Mouse (Mus musculus): Measurements from ENCODE around the gene 2810004N23Rik.

Gene 2810004N23Rik

DNA sequence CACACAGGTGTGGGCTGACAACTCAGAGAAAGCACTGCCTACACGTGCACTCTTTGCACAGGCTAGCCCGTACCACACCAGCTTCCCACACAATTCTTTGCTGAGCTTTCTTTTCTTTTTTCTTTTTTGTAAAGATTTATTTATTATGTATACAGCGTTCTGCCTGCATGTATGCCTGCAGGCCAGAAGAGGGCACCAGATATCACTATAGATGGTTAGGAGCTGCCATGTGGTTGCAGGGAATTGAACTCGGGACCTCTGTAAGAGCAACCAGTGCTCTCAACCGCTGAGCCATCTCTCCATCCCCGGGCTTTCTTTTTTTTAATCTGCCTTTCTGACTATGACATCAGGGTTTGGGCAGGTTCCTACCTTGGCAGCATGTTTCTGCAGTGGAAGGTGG is 39.4 kb downstream of the 2810004N23Rik start:
- no peak for DNase-seq (ENCODE audit: low spot score in 2 of 2)

DNA sequence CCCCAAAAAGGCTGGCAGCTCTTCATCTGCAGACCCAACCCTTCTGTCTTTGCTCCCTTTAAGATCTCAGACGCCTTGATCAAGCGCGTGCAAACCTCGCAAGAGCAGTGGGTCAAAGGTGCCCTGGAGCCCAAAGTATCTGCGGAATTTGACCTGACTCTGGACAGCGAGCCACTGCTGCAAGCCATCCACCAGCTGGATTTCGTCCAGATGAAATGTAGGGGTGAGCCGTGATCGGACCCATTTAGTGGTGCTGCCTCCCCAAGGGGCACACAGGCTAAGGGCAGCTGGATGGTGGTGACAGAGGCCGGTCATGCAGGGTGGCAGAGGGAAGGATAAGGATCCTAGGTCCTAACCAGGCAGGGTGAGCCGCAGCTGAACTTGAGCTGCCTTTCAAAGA is 42.8 kb downstream of the 2810004N23Rik start:
- DNase-seq (ENCODE audit: low spot score in 2 of 2): no peak

DNA sequence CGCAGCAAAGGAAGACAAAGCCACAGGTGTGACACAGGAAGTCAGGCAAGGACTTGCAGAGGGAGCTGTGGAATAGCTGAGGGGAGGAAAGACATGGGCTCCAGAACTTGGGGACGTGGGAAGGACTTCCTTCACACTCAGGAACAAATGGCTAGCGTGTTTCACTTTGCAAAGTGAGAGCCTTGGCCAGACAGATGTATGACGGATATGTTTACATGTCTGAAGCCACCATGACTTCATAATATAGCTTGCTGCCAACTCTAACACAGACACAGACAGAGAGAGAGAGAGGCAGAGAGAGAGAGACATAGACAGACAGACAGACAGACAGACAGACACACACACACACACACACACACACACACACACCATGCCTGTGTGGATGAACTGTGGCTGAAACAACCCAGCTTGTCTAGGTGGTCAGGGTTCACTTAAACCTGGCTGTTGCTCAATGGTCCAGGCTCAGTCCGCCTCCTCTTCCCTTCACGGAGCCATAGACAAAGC is 43.3 kb downstream of the 2810004N23Rik start:
- DNase-seq (ENCODE audit: low spot score in 2 of 2): no peak

DNA sequence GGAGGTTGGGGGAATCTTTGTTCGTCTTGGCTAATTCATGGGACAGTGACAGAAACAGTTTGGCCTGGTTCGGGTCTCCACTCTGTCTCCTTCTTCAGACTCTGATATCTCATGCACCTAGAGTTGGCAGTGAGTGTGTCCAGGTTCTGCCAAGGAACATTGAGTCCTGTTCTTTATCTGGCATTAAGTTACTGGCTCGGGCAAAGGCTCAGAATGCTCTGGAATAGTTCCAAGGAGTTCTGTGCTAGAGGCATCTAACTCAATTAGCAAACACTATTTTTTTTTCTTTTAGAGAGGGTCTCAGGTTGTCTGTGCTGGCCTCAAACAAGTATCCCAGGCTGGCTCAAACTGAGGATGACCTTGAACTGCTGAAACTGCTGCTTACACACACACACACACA is 45.6 kb downstream of the 2810004N23Rik start:
- DNase-seq (ENCODE audit: low spot score in 2 of 2): no peak

DNA sequence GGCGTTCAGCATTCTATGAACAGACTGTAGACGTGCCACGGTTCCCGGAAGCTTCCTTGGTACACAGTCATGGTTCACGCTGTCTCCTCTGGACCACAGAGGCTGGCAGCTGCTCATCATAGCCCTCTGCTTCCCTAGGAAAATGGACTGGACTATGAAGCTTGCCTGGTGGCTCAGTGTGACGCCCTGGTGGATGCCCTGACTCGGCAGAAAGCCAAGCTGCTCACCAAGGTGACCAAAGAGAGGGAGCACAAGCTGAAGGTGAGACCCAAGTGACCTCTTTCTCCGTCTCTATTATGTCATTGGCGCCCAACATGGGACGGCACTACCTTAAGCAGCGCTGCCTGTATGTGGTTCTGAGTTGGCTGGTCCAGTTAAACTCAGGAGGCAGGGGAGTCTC is 46.1 kb downstream of the 2810004N23Rik start:
- DNase-seq (ENCODE audit: low spot score in 2 of 2): no peak

DNA sequence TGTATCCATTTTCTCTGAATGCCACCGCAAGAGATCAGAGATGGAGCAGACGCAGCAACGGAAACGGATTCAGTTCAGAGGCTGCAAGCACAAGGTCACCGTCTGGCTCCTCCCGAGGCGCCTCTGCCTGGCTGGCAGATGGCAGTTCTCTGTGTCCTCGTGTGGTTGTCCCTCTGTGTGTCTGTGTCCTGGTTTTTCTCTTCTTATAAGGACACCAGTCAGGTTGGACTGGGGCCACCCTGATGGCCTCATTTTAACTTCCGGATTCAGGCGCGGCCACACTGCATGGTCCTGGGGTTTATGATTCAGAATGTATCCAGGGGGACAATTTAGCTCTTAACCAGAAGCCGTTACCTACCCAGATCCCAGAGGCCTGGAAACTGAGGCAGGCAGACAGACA is 47.0 kb downstream of the 2810004N23Rik start:
- DNase-seq (ENCODE audit: low spot score in 2 of 2): no peak

DNA sequence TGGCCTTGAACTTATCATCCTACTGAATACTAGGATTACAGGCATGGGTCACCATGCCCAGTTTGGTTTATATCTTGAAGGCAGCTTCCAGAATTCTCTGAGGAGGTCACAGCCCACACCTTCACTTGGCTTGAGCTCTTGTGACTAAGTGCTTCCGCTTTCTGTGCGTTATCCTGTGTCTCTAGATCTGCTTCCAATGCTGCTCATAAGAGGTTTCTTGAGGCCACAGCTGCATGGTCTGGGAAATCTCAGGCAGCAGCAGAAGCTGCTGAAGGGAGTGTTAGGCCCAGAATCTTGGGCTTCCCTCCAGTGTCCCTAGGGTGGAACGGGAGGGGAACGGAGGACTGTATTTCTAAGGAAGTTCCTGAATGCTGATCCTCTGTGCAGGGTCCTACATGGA is 49.6 kb downstream of the 2810004N23Rik start:
- DNase-seq (ENCODE audit: low spot score in 2 of 2): no peak

DNA sequence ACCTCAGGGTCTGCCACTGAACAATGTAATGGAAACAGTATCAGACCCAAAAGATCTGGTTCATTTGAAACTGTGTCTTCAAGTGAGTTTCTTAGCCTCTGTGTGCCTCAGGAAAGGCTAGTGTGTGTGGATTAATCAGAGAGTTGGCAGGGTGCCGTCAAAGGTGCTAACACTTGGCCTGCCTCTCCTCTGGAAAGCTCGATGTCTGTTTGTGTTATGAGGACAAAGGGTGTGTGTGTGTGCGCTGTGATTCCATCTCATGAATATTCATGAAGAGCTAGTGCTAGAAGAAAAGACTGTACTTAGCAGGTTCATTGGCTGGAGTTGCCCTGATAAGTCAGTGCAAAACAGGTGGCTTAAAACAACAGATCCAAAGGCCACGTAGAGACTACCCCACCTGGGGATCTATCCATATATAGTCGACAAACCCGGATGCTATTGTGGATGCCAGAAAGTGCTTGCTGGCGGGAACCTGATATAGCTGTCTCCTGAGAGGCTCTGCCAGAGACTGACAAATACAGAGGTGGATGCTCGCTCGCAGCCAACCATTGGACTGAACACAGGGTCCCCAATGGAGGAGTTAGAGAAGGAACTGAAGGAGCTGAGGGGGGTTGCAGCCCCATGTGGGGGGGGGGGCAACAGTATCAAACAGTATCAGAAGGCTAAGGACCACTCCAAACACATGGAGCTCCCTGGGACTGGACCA is 52.1 kb downstream of the 2810004N23Rik start:
- DNase-seq (ENCODE audit: low spot score in 2 of 2): no peak

DNA sequence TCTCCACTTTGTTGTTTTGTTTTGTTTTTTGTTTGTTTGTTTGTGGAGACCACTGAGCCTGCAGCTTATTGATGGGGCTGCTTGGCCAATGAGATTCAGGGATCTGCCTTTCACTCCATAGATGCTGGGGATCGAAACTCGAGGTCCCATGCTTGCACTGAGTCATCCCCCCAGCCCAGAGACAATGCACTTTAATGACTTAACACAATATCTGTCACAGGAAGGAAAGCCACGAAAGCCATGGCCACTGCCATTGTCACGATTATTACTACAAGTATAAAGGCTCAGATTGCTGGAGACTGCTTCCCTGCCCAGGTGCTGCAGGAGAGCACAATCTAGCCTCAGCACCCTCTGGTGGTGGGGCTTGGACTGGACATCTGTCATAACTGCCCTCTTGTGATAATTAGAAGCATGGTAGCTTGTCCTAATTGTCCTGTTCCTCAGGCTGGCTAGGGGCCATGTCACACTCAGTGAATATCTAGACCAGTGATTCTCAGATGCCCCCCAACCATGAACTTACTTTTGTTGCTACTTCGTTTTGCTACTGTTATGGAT is 52.8 kb downstream of the 2810004N23Rik start:
- DNase-seq (ENCODE audit: low spot score in 2 of 2): no peak

DNA sequence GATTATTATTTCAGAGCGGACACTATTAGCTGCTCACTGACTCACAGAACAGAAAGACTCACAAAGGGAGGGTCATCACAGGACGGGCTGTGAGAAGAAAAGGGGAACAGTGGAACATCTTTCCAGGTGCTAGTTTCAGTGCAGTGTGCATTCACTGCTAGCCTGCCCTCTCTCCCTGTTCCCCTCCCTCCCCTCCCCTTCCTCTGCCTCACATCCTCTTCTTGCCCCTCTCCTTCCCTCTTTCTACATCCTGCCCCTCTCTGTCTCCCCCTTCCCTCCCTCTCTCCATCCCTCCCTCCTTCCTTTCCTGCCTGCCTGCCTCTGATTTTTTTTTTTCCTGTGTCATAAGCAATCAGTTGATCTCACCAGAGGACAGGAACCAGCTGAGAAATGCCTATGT is 53.5 kb downstream of the 2810004N23Rik start:
- DNase-seq (ENCODE audit: low spot score in 2 of 2): no peak

DNA sequence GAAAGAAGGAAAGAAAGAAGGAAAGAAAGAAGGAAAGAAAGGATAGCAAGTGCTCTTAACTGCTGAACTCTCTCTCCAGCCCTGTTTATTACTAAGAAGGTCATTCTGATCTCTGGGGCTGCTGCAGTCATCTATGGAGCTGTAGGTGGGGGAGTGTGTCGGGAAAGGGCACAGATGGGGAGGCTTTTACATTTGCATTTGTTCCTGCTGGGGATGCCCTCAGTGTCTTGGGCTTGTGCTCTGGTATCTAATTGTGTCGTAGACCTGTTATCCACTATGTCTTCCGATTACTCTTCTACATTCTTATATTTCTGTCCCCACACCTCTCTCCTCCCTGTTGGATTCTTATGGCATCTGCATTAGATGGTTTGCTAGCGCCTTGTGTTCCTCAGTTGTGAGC is 56.9 kb downstream of the 2810004N23Rik start:
- no peak for DNase-seq (ENCODE audit: low spot score in 2 of 2)

DNA sequence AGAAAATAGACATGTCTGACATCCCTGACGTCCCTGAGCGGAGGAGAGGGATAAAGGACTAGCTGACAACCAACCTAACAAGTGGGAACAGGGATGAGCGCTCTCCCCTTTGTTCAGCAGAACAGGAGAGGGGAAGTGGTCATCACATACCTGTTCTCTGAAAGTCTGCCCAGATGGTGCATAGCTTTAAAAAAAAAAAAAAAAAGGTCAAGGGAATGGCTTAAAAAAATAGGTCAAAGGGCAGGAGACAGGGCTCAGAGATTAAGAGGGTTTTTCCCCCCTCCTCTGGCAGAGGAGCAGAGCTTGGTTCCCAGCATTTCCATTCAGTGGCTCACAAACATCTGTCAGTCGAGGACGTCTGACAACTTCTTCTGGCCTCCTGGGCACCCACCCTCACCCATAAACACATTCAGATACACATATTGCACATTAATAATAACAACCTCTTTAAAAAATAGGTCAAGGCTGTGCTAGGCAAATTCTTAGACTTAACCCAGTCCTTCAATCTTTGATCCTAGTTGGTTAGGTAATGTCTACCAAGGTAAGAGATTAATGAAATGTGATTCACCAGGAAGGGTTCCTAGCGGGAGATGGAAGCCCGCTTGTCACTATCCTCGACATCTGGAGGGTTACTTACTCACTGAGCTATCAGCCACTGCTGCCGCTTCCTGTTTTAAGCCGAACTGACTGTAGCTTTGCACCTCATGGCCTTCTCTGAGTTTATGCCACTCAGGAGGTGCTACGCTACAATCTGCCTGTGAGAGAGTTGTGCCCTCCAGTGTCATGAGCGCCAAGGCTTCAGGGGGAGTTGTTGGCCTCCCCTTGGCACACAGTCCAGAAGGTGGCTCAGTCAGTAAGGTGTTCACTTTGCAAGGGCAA is 58.9 kb downstream of the 2810004N23Rik start:
- no peak for DNase-seq (ENCODE audit: low spot score in 2 of 2)

DNA sequence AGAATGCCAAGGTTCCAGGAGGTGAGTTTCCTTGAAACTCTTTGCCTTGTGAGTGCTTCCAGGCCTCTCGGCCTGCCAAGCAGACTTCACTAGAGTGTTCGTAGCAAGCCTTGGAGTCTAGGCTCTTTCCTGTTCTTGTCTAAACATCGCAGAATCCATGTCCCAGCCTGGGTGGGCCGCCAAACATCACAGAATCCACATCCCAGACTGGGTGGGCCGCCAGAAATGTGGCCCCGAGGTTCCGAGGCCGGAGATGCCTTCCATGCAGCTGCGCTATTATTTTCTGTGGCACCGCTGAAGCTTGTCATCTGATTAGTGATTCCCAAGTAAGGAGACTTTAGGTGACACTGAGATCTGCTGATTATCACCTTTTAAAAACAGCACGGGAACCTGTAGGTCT is 62.4 kb downstream of the 2810004N23Rik start:
- no peak for DNase-seq (ENCODE audit: low spot score in 2 of 2)

DNA sequence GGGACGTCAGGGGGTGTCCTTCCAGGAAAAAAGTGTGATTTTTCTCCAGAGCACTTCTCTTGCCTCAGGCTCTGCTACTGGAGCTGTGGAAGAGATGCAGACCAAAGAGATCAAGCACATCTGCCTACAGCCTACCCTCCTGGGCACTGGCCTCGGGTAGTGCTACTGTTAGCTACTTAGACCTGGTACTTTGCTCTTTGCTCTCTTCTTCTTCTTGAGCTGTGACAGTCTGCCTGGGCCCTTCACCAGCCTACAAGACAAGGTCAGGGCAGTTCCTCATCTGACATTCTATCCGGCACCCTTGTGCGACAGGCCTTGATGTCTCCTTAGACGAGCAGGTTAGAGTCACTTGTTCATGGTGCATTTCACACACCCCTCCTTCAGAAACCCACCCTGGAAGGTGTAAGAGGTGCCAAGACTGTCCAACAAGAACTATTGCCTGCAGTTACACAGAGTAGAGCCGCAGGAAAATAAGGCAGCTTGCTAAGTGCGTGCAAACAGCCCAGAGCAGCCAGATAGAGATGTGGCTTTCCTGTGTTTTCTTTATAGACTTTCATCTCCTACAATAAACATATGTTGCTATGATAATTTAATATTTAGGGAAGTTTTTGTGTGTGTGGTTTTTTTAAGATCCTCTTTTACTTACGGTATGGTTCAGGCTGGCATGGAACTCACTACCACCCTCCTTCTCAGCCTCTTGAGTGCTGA is 67.0 kb downstream of the 2810004N23Rik start:
- no peak for DNase-seq (ENCODE audit: low spot score in 2 of 2)

DNA sequence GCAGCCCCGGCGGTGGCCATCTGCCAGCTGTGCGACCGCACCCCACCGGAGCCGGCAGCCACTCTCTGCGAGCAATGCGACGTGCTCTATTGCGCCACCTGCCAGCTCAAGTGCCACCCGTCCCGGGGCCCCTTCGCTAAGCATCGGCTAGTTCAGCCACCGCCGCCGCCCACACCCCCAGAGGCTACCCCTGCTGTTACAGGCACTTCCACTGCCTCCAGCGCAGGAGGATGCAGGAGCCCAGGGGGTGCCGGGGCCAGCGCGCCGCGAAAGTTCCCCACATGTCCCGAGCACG is 68.5 kb downstream of the 2810004N23Rik start:
- DNase-seq (ENCODE audit: low spot score in 2 of 2): no peak

DNA sequence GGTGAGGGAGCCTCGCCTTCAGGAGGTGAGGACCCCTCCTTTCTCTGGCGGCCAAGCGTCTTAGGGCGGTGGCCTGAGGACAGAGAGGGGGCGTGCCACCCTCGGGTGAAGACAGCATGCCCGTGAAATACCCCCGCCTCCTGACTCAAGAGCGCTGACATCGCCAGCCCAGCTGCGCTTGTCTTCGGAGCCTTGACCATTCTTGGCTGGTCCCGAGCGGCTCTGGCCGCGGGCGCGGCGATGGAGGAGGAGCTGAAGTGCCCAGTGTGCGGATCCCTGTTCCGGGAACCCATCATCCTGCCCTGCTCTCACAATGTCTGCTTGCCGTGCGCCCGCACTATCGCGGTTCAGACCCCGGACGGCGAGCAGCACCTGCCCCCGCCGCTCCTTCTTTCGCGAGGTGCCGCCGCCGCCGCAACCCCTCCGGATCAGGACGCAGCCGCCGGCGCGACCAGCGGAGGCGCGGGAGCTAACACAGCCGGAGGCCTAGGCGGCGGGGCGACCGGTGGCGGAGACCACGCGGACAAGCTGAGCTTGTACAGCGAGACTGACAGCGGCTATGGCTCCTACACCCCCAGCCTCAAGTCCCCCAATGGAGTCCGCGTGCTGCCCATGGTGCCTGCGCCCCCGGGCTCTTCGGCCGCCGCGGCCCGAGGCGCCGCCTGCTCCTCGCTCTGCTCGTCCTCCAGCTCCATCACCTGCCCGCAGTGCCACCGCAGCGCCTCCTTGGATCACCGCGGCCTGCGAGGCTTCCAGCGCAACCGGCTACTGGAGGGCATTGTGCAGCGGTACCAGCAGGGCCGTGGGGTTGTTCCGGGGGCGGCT is 69.0 kb downstream of the 2810004N23Rik start:
- no peak for DNase-seq (ENCODE audit: low spot score in 2 of 2)

DNA sequence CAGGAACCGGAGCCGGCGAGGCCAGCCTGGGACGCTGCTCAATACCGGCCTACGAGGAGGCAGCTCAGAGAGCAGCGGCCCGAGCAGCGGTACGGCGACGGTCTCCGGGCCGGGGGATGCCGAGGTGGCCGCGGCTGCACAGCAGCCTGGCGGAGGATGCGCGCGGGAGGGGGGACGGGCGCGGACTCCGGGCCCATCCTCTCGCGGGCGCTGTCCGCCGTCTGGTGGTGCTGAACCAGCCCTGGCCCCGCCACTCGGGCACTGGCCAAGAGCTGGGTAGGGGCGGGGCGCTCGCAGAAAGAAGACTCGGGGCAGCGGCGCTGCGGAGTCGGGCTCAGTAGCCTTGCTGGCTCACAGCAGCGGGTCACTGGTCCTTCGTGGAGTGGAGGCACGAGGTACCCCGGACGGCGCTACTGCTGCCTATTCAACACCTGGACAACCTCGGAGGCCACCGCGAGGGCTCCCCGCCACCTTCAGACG is 69.7 kb downstream of the 2810004N23Rik start:
- peak; percentile 40 to 75 for DNase-seq (ENCODE audit: low spot score in 2 of 2)

DNA sequence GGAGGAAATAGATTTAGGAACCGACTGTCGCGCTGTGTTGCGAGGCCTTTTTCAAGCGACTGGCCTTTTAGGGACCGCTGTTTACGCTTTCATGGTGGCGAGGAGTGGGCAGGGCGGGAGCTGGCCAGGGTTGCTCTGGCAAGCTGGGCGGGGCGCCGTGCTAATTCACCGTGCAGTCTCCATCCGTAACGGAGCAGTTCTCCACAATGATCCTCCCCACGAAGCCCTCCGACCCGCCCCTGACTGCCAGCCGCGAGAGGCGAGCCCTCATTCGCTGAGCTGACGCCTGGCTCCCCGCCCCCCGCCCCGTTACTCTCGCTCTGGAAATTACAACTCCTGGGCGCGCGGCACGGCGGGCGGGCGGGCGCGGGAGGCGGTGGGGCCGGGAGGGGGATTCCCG is 70.2 kb downstream of the 2810004N23Rik start, which contains the start of gene Trim67:
Trim67 (plus strand) TSS at position 385 of the 400 bp plus-strand sequence.
- no peak for DNase-seq (ENCODE audit: low spot score in 2 of 2)

DNA sequence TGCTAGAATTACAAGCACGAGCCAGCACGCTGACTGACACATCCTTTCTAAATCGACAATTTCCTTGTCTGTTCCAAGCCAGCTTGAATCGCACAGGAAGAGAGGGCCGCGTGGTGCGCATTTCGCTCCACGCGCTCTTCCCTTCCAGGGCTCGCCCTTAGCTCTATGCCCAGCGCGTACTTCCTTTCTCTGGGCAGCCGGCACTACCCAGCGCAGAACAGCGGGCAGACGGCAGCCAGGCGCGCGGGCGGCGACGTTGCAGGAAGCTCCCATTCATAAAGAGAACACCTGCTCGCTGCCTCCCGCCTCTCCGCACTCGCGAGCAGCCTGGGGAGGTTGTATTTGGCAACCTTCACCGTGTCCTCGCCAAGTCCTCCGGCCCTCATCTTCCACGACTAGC is 70.7 kb downstream of the 2810004N23Rik start:
- DNase-seq (ENCODE audit: low spot score in 2 of 2): no peak

DNA sequence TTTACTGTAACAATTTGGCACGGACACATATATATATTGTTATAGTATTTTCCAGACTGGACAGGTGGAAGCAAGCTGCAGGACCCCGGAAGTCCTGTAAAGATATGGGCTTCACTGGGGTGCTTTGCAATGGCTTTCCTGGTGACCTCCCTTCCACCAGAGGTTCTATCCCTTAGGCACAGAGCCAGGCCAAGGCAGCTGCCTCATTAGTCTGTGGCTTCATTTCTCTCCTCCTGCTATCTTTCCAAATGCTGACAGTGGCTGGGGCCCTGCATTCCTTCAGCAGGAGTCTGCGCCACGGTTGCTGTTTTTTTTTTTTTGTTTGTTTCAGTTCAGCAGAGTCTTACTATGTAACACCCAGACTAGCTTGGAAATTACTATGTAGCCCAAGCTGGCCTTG is 71.2 kb downstream of the 2810004N23Rik start:
- DNase-seq (ENCODE audit: low spot score in 2 of 2): no peak

DNA sequence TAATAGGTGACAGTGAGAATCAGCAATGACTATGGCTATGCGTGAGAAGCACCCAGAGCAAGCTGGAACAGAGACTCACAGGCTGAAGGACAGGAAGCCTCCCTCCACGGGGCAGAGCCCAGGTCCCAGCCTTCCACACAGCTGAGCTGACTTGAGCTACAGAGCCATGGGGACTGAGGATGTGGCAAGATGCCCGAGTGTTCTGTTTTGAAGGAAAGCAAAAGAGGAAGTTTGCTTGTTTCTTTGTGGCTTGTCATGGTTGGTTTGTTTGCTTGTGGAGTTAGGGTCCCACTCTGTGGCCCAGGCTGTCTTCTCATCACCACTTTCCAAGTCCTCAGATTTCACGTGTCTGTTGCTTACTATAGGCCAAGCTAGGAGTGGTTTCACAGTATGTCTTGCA is 72.2 kb downstream of the 2810004N23Rik start:
- no peak for DNase-seq (ENCODE audit: low spot score in 2 of 2)

Measured in heart, adult 9 months (tissue).